Mouse (Mus musculus): ENCODE measurements around the gene Kcnj10. TPM values are rescaled to one million over a fixed set of nuclear protein-coding genes. Genes with fewer than 3 reads are reported as not detected.

The Kcnj10 gene
- polyA plus RNA-seq, 1 experiment: 7.3 TPM

DNA sequence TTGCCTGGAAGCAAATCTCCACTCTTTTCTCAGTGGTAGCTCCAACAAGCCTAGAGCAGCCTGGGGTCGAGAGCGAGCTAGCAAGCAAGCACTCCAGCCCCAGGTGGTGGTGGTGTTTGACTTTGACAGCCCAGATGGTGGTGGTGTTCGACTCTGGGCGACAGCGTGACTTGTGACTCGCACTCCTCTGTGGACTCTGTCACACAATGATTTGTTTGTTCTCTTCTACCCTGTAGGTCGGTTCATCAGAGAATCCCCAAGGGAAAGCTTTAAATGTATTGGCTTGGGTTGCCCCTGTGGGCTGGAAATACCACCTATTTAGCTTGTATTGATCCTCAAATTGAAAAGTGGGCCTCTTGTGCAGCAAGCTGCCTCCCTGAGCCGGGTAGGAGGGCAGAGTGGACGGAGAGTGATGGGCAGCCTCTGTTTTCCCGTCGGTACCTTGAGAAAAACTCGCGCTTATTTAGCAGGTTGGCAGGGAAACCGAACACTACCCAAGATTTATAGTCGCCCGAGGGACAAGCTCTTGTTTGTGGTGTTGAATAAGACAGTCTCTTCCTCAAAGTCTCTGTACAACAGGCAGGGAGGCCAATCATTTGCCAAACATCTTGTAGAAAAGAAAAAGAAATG lies 65.2 kb downstream of the Kcnj10 start:
- no peak for TF ChIP-seq POLR2A (IDR thresholded peaks at IDR 0.05; ENCODE audit: low read depth, low read length)
- TF ChIP-seq CTCF (IDR thresholded peaks at IDR 0.05; ENCODE audit: extremely low read depth, insufficient read depth, insufficient read length, insufficient replicate concordance): no peak
- H3K27me3 ChIP-seq (ENCODE audit: control insufficient read depth, insufficient read depth, low read length): no peaks in the 10 kb centered on the region
- H3K4me1 ChIP-seq (ENCODE audit: control insufficient read depth, insufficient read depth, insufficient read length): no peaks in the 10 kb centered on the region
- H3K27ac ChIP-seq (ENCODE audit: insufficient read depth, low read length): no peak overlapping the region
- 70% methylated on average over 16 of the region's 16 CpGs for WGBS
- H3K36me3 ChIP-seq (ENCODE audit: control insufficient read depth, insufficient read depth, low read length): no peaks in the 10 kb centered on the region
- DNase-seq (ENCODE audit: low read depth in 1 of 2, low spot score in 2 of 2): no peak
- no peak overlapping the region for H3K4me3 ChIP-seq (ENCODE audit: extremely low read depth, insufficient read depth, insufficient read length)

DNA sequence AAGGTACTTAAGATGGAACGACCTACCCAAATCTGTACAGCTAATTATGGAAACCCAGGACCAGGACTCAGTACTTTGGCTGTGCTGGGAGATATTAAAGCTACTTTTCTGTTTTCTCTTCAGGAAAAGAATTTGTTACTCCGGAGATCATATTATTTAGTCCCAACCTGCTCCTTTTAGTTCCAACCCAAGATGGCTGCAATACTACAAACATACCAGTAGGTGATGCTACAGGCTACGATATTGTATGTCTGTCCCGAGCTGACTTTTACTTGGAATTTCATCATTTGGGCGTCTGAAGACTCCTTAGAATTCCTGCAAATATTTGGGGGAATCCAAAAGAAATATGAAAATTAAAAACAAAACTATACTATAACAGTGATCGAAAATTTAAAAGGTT lies 68.0 kb downstream of the Kcnj10 start:
- WGBS: 5% methylated on average over 6 of the region's 6 CpGs
- Histone ChIP-seq H3K27me3 (ENCODE audit: control insufficient read depth, insufficient read depth, low read length) (no peaks in the 10 kb centered on the region), H3K4me1 (ENCODE audit: control insufficient read depth, insufficient read depth, insufficient read length) (peaks cover 2% of the 10 kb centered on the region; the same call in 1 of the 2 replicates), H3K27ac (ENCODE audit: insufficient read depth, low read length) (no peak overlapping the region), H3K4me3 (ENCODE audit: extremely low read depth, insufficient read depth, insufficient read length) (no peak overlapping the region), H3K36me3 (ENCODE audit: control insufficient read depth, insufficient read depth, low read length) (no peaks in the 10 kb centered on the region)
- no peak for DNase-seq (ENCODE audit: low read depth in 1 of 2, low spot score in 2 of 2)
- TF ChIP-seq CTCF (IDR thresholded peaks at IDR 0.05; ENCODE audit: extremely low read depth, insufficient read depth, insufficient read length, insufficient replicate concordance) (peak; percentile 21; the same call in 1 of the 2 replicates), POLR2A (IDR thresholded peaks at IDR 0.05; ENCODE audit: low read depth, low read length) (no peak)

DNA sequence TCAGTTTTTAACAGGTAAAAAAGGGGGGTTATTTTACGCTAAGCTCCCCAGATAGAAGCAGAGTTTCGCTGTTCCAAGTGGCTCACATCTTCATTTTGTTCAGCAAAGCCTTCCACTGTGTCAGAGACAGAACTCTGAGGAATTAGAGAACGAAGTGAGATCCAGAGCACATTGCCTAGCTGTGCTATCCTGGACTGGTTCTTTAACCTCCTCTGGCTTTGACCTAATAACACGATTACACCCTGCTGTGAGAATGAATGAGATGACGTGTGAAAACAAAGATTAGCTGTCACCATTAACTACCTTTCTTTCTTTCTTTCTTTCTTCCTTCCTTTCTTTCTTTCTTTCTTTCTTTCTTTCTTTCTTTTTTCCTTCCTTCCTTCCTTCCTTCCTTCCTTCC lies 68.4 kb downstream of the Kcnj10 start:
- Histone ChIP-seq H3K36me3 (ENCODE audit: control insufficient read depth, insufficient read depth, low read length) (no peaks in the 10 kb centered on the region), H3K4me1 (ENCODE audit: control insufficient read depth, insufficient read depth, insufficient read length) (peaks cover 3% of the 10 kb centered on the region; the same call in 1 of the 2 replicates), H3K4me3 (ENCODE audit: extremely low read depth, insufficient read depth, insufficient read length) (no peak overlapping the region), H3K27ac (ENCODE audit: insufficient read depth, low read length) (no peak overlapping the region), H3K27me3 (ENCODE audit: control insufficient read depth, insufficient read depth, low read length) (no peaks in the 10 kb centered on the region)
- WGBS: 17% methylated on average over 5 of the region's 5 CpGs
- DNase-seq (ENCODE audit: low read depth in 1 of 2, low spot score in 2 of 2): no peak
- TF ChIP-seq CTCF (IDR thresholded peaks at IDR 0.05; ENCODE audit: extremely low read depth, insufficient read depth, insufficient read length, insufficient replicate concordance) (no peak), POLR2A (IDR thresholded peaks at IDR 0.05; ENCODE audit: low read depth, low read length) (no peak)

DNA sequence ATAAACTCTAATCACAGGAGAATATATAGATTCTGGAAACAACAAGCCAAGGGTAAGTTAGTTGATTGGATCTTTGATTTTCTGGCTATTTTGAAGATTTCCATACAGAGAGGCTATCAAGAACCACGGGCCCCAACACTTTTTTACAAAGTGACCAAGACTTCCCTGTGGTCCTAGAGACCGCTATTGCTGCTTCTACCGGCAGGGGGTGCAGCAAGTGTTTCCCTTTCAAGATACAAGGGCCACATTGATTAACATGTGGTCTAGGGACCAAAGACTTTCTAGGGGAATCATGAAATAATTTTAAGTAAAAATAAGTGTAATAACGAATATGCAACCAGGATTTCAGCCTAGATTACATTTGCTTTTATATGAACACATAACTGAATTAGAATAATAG lies 69.8 kb downstream of the Kcnj10 start:
- peak; percentile 36 to 77 for DNase-seq (ENCODE audit: low read depth in 1 of 2, low spot score in 2 of 2)
- WGBS: 3% methylated on average over 4 of the region's 4 CpGs
- no peak overlapping the region for H3K27ac ChIP-seq (ENCODE audit: insufficient read depth, low read length)

DNA sequence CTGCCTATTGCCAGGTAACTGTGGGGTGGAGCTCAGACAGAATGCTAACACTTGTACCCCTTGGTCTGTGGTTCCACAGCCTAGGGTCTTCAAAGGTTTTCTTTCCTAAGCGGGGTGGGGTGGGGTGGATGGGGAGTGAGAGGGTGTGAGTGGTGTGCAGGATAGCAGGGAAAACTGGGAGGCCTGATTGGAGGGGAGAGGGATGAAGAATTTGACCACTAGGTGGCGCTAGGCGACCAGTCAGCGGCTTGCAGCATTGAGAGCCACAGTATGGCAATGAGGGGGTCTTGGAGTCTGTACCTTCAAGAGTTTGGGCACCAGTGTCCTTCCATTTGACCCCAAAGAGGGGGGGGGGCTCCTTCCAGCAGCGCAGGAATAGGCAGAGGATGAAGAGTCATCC lies 71.2 kb downstream of the Kcnj10 start:
- peak; percentile 91; the same call in 1 of the 2 replicates for TF ChIP-seq CTCF (IDR thresholded peaks at IDR 0.05; ENCODE audit: extremely low read depth, insufficient read depth, insufficient read length, insufficient replicate concordance)
- TF ChIP-seq POLR2A (IDR thresholded peaks at IDR 0.05; ENCODE audit: low read depth, low read length): no peak
- no peaks in the 10 kb centered on the region for H3K36me3 ChIP-seq (ENCODE audit: control insufficient read depth, insufficient read depth, low read length)
- H3K27ac ChIP-seq (ENCODE audit: insufficient read depth, low read length): no peak overlapping the region
- H3K4me3 ChIP-seq (ENCODE audit: extremely low read depth, insufficient read depth, insufficient read length): no peak overlapping the region
- peaks cover 3% of the 10 kb centered on the region; the same call in 1 of the 2 replicates for H3K4me1 ChIP-seq (ENCODE audit: control insufficient read depth, insufficient read depth, insufficient read length)
- H3K27me3 ChIP-seq (ENCODE audit: control insufficient read depth, insufficient read depth, low read length): no peaks in the 10 kb centered on the region
- WGBS: 3% methylated on average over 5 of the region's 5 CpGs
- DNase-seq (ENCODE audit: low read depth in 1 of 2, low spot score in 2 of 2): peak in 1 of 2 experiments; percentile 66

More for the DNA sequence above, 69.8 kb downstream of the Kcnj10 start:
- no peaks in the 10 kb centered on the region for H3K36me3 ChIP-seq (ENCODE audit: control insufficient read depth, insufficient read depth, low read length)
- no peaks in the 10 kb centered on the region for H3K27me3 ChIP-seq (ENCODE audit: control insufficient read depth, insufficient read depth, low read length)
- peaks cover 3% of the 10 kb centered on the region; the same call in 1 of the 2 replicates for H3K4me1 ChIP-seq (ENCODE audit: control insufficient read depth, insufficient read depth, insufficient read length)
- TF ChIP-seq POLR2A (IDR thresholded peaks at IDR 0.05; ENCODE audit: low read depth, low read length) (no peak), CTCF (IDR thresholded peaks at IDR 0.05; ENCODE audit: extremely low read depth, insufficient read depth, insufficient read length, insufficient replicate concordance) (peak; percentile 66; the same call in 1 of the 2 replicates)
- H3K4me3 ChIP-seq (ENCODE audit: extremely low read depth, insufficient read depth, insufficient read length): no peak overlapping the region

DNA sequence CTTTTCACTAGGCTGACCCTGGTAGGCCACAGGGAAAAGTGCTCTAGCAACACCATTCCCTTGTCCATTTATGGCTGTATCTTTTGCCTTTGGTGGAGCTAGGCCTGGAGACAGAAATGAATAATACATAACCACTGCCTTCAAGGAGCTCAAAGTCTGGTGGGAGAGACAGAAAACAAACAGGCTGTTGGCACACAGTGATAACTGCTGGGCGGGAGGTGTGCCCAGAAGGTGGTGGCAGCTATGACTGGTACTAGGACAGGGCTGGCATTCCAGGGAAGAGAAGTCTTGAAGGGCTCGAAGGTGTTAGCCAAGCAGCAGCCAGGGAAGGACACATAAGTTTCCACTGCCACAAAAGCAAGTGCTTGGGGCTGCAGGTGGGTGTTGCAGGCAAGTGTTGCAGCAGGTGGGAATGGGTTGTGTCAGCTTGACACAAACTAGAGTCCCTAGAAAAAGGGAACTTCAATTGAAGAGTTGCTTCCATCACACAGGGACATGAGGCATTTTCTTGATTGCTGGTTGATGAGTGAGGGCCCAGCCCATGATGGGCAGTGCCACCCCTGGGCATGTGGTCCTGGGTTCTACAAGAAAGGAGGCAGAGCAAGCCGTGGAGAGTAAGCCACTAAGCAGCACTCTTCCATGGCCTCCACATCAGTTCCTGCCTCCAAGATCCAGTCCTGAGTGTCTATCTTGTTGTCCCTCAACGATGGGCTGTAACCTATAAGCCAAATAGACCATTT lies 72.7 kb downstream of the Kcnj10 start:
- DNase-seq (ENCODE audit: low read depth in 1 of 2, low spot score in 2 of 2): no peak
- 79% methylated on average over 4 of the region's 4 CpGs for WGBS

More for the DNA sequence above, 72.7 kb downstream of the Kcnj10 start:
- H3K4me1 ChIP-seq (ENCODE audit: control insufficient read depth, insufficient read depth, insufficient read length): peaks cover 11% of the 10 kb centered on the region; the same call in 1 of the 2 replicates
- H3K27ac ChIP-seq (ENCODE audit: insufficient read depth, low read length): no peak overlapping the region
- no peaks in the 10 kb centered on the region for H3K27me3 ChIP-seq (ENCODE audit: control insufficient read depth, insufficient read depth, low read length)
- TF ChIP-seq CTCF (IDR thresholded peaks at IDR 0.05; ENCODE audit: extremely low read depth, insufficient read depth, insufficient read length, insufficient replicate concordance) (no peak), POLR2A (IDR thresholded peaks at IDR 0.05; ENCODE audit: low read depth, low read length) (no peak)
- H3K36me3 ChIP-seq (ENCODE audit: control insufficient read depth, insufficient read depth, low read length): no peaks in the 10 kb centered on the region
- no peak overlapping the region for H3K4me3 ChIP-seq (ENCODE audit: extremely low read depth, insufficient read depth, insufficient read length)

Measured in spleen, adult 2 months (tissue).